Mouse (Mus musculus): ENCODE measurements at regions not wholly inside any gene's neighbourhood (a gene's known extent, or its start where the extent isn't known, plus 50 kb on each side); places are given as distances from the start of the nearest gene placed in this dataset.
A peak's percentile ranks its signal among the peaks of the same experiment; 100 is the strongest.

DNA sequence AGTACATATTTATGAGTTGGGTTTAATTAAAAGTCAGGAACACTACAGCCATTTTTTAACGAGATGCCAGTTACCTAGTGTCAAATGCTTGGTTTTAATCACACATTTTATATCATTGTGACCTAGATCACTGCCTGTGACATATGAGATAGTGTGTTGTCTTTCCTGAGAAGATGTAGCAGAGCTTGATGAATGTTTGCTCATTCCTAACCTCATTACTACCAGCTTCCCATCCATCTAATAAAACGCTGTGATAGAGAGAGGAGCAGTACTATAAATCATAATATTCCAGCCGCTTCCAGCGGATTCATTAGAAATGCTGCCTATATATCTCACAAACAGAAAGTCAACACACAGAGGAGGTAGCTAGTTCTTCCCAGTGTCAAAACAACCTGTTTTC is 163.6 kb downstream of the Aldoart1 start:
- DNase-seq (ENCODE audit: low read depth, low spot score) = no peak

GRCm38 (mm10) chr4:72674006-72674405 is 178.4 kb downstream of the Aldoart1 start:
- DNase-seq (ENCODE audit: low read depth, low spot score) = no peak

- peak; percentile 52 for DNase-seq (ENCODE audit: low read depth, low spot score)
Measured at GRCm38 (mm10) chr4:72671652-72672411, 180.6 kb downstream of the Aldoart1 start.

GRCm38 (mm10) chr4:72669827-72670494 is 182.5 kb downstream of the Aldoart1 start:
- DNase-seq (ENCODE audit: low read depth, low spot score) = no peak

GRCm38 (mm10) chr4:72664379-72664778 is 188.1 kb downstream of the Aldoart1 start:
- DNase-seq (ENCODE audit: low read depth, low spot score) = no peak

DNA sequence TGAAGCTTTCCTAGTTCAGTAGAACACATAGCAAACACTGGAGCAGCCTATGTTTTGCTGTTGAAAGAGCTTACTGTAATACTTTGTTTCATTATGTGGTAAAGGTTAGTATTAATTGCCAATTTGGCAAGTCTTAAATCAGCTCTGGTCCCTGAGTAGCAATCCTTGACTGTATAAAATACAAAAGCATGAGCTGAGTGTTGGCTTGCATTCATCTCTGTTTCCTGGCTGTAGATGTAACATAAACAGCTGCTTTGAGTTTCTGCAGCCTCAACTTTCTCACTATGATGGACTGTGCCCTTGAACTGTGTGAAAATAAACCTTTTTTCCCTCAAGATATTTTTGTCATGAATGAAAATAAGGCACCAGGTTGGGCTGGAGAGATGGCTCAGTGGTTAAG is 190.0 kb downstream of the Aldoart1 start:
- DNase-seq (ENCODE audit: low read depth, low spot score) = no peak

- DNase-seq (ENCODE audit: low read depth, low spot score) = no peak
Measured at GRCm38 (mm10) chr4:72656206-72656605, 196.2 kb downstream of the Aldoart1 start.

DNA sequence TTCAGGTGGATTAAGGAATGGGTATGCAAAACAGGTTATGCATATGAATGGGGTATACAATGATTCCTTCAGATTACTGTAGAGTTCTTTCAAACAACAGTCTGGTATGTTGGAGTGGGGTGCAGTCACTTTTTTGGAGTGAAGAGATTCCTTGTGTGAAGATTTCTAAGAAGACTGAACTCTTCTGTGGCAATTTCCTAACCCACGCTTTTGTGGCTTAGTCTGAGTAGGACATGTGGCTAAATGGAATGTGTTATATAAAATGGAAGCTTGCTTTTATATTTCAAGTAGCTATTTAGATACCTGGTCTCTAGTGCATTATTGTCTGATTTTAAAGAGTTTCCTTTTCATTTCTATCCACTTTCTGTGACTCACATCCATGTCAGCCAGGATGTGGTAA is 205.3 kb downstream of the Aldoart1 start:
- DNase-seq (ENCODE audit: low read depth, low spot score) = no peak

GRCm38 (mm10) chr4:72629416-72629815 is 223.0 kb downstream of the Aldoart1 start:
- DNase-seq (ENCODE audit: low read depth, low spot score) = no peak

DNA sequence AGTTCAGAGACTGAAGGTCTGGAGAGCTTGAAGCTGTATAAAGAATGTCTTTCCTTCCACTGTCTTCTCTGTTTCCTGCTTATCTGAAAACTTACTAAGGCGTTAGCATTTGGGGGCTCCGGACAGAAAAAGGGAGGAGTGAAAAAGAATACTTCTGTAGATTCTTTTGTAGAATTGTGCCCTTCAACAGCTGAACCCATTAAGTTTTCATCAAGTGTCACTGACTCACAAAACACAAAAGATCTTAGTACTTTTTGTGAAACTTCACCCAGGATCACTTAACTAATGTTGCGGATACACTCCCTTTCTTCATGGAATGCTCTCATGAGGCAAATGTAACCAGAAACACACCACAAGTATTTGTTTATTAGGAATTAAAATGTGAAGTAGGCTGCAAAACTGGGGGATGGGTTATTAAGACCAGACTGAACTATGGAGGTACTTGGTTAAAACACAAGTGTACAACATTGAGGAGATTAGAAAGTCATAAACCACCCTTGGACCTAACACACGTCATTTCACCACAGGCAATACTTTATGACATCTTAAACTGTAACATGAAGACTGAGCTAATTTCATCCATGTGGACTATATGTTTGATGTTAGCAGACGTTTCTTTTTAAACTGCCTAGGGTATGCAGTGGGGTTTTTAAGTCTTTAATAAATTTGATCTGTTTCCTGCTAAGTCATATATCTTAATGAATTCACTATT is 225.1 kb downstream of the Aldoart1 start:
- peak; percentile 77 for DNase-seq (ENCODE audit: low read depth, low spot score)

- DNase-seq (ENCODE audit: low read depth, low spot score) = no peak
Measured at GRCm38 (mm10) chr4:72605107-72605506, 247.3 kb downstream of the Aldoart1 start.

DNA sequence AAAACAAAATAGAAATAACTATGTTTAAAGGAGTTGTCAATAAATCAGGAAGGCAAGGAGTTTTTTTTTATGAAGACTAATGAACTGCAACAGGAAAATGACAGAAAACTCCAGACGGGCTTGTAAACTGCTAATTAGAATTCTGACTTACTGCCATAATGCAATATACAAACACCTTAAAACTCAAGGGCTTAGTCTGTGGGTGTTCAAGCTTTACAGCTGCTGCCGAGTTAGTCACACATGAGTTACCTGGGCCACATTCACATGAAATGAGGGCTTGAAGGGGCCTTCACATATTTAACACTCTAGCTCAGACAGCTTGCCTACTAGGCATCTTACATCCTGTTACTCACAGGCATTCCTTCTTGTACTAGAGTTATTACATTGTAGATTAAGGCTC is 256.9 kb downstream of the Aldoart1 start:
- DNase-seq (ENCODE audit: low read depth, low spot score) = peak; percentile 28

- no peak for DNase-seq (ENCODE audit: low read depth, low spot score)
Measured at GRCm38 (mm10) chr4:72592129-72592528, 260.3 kb downstream of the Aldoart1 start.

DNA sequence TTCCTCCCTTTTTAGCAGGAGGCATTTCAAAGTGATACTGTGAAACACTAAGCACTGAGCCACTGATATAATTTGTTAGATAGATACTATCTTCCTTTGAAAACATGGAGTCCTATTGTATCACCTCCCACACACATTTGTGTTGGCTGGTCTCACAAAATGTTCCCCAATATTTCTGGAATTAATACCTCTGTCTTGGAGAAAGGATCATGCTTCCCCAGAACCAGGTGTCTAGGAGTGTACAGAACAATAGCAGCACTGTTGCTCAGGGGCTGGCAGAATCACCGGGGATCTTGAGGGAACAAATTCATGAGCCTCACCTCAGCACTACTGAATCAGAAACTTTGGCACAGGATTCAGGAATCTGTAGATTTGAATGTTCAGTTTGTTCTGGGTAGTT is 277.5 kb downstream of the Aldoart1 start:
- no peak for DNase-seq (ENCODE audit: low read depth, low spot score)

DNA sequence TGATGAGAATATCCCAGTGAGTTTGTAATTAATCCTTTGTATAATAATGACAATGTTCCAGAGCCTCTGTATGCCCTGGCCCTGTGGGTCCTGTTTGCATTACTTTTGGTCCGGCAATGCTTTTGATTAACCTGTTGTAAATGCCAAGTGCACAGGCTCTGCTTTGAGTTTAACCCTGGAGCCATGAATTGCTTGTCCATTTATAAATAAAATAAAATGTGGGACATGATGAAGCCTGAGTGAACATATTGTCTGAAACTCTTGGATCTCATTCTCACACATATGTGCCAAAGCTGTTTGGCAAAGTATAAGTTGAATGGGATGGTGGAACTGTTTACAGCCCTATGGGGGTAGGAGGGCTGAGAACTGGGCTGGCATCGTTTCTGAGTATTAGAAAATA is 280.5 kb downstream of the Aldoart1 start:
- DNase-seq (ENCODE audit: low read depth, low spot score) = no peak

GRCm38 (mm10) chr4:72565186-72565585 is 287.2 kb downstream of the Aldoart1 start:
- no peak for DNase-seq (ENCODE audit: low read depth, low spot score)

GRCm38 (mm10) chr4:72562909-72563676 is 289.3 kb downstream of the Aldoart1 start:
- DNase-seq (ENCODE audit: low read depth, low spot score) = no peak

DNA sequence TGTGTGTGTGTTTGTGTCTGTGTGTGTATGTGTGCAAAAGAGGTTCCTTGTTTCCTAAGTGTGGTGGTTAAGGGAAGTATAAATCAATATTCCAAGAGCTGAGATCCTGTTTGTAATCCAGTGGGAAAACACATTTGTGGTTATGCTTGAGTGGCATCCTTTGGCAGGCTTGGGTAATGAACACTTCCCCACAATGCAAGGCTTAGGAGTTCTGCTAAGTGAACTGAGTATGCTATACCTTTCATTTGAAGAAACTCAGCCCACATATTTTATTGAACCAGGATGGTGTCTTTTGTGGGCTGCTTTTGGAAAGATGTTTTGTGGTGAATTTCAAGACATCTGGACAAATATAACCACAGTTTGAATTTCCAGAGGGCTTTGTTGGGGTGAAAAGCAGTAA is 298.2 kb downstream of the Aldoart1 start:
- DNase-seq (ENCODE audit: low read depth, low spot score) = no peak

GRCm38 (mm10) chr4:72534563-72534962 is 317.9 kb downstream of the Aldoart1 start:
- no peak for DNase-seq (ENCODE audit: low read depth, low spot score)

DNA sequence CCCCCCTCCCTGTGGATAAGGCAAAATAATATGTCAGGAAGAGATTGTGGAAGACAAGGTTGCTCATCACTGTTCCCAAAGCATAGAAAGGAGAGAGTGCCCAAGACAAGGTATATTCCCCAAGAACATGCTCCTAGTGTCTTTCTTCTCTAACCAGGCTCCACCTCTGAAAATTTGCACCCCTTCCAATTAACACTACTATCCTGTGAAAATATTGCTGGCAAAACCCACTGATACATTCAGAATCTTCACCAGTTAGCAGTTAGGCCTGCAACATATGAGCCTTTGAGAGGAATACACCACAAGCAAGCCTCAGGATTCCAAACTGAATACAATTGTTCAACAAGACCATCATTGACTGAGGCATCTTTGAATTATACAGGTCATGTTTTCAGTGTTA is 323.9 kb upstream of the Tle1 start:
- DNase-seq (ENCODE audit: low read depth, low spot score) = no peak

DNA sequence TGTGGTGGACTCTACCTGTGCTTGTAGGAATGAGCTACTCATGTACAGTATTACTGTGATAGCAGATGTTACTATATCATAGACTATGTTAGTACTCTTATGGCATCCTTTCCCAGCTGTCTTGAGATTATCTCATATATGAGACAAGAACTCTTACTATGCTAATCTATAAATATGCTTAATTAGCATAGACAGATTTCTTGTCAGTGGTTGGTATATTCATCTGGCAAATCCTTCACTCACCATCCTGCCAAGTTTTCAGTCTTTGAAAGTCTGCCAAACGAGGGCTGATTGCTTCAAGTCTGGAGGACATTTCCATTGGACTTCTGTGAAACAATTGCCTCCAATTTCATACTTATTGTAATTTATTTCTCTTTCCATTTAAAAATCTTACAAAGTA is 323.4 kb upstream of the Tle1 start:
- no peak for DNase-seq (ENCODE audit: low read depth, low spot score)

DNA sequence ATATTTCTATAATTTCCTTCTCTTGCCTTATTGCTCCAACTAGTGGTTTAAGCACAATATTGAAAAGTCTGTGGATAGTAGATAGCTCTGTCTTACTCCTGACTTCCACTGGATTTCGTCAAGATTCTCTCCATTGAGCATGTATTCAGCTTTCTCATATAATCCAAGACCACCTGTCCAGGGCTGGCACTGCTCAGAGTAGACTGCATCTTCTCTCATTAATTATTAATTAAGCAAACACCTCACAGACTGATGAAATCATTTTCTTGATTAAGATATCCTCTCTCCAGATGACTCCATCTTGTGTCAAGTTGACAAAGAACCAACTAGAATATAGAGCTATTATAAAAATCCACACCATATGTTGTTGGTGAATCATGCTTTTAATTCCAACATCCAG is 310.5 kb upstream of the Tle1 start:
- no peak for DNase-seq (ENCODE audit: low read depth, low spot score)
